Mouse (Mus musculus): ENCODE measurements around the gene Tssk6. TPM values are rescaled to one million over a fixed set of nuclear protein-coding genes. Genes with fewer than 3 reads are reported as not detected.

Tssk6 gene
- polyA plus RNA-seq, 1 experiment from 2014 or later = 2.8 TPM

DNA sequence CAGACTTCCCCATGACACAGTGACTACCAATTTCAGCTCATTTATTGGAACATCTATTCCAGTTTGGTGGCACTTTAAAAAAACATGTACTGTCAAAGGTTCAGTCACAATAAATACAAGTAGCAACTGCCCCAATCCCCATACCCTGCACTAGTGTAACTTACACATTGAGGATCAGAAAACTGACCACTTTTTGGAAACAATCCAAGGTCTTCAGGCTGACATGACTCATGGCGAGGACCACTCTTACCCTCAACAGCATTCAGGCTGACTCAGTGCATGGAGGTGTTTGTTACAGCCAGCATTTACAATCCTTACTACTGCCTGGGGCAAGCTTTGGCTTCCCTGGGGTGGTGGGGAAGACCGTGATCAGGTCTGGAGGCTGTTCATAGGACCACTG is 5.1 kb downstream of the Tssk6 start:
- Histone ChIP-seq H3K9me3 (no peaks in the 10 kb centered on the region), H3K4me1 (replicated peaks) (0 out of 2 replicates have a peak, but pooled peaks cover 4% of the 10 kb centered on the region), H3K9ac (no peak overlapping the region), H3K4me3 (replicated peaks) (no peak overlapping the region), H3K27me3 (replicated peaks) (no peaks in the 10 kb centered on the region), H3K36me3 (peaks cover 33% of the 10 kb centered on the region), H3K27ac (no peak overlapping the region), H3K4me2 (replicated peaks) (no peak overlapping the region)
- WGBS = 81% methylated on average over 2 of the region's 2 CpGs
- ATAC-seq = no peak

GRCm38 (mm10) chr8:69911917-69912316 is 9.9 kb downstream of the Tssk6 start:
- no peak for ATAC-seq
- WGBS = 90% methylated on average over 13 of the region's 13 CpGs
- H3K4me1 ChIP-seq (replicated peaks) = no peaks in the 10 kb centered on the region
- peaks cover 71% of the 10 kb centered on the region for H3K36me3 ChIP-seq
- H3K4me3 ChIP-seq (replicated peaks) = no peak overlapping the region
- H3K27ac ChIP-seq = no peak overlapping the region
- no peak overlapping the region for H3K4me2 ChIP-seq (replicated peaks)
- no peak overlapping the region for H3K9ac ChIP-seq
- no peaks in the 10 kb centered on the region for H3K27me3 ChIP-seq (replicated peaks)
- no peaks in the 10 kb centered on the region for H3K9me3 ChIP-seq

DNA sequence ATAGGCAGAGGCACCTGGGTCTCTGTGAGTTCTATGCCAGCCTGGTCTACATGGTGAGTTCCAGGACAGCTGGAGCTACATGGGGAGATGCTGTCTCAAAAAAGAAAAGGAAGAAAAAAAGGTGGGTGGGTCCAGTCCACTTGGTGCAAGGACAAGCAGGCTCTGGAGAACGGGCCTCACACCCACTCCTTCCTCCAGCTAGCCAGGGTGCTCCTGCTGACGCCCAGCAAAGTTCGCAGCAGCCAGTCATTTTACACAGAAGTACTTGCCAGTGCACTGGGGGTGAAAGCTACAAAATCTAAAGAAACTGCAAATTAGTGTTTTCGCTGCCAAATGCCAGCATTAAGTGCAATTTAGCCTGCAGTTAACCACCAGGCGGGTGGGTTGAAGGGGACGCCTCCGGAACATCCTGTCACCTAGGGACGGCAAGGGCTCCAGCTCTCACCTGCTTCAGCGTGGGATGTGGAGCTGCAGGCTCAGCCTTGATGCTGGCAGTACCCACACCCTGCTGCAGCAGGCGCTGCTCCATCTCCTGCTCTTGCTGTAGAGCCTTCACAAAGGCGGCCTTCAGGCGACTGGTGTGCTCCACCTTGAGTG is 10.6 kb downstream of the Tssk6 start:
- Histone ChIP-seq H3K4me2 (replicated peaks) (no peak overlapping the region), H3K9ac (no peak overlapping the region), H3K4me1 (replicated peaks) (no peaks in the 10 kb centered on the region), H3K9me3 (no peaks in the 10 kb centered on the region), H3K4me3 (replicated peaks) (no peak overlapping the region), H3K27me3 (replicated peaks) (no peaks in the 10 kb centered on the region), H3K36me3 (peaks cover 71% of the 10 kb centered on the region), H3K27ac (no peak overlapping the region)
- no peak for ATAC-seq
- 86% methylated on average over 12 of the region's 12 CpGs for WGBS

GRCm38 (mm10) chr8:69914526-69914925 is 12.5 kb downstream of the Tssk6 start:
- peaks cover 62% of the 10 kb centered on the region for H3K36me3 ChIP-seq
- WGBS = 85% methylated on average over 4 of the region's 4 CpGs

GRCm38 (mm10) chr8:69915748-69916147 is 13.8 kb downstream of the Tssk6 start:
- no peak overlapping the region for H3K4me3 ChIP-seq (replicated peaks)
- no peak for ATAC-seq
- whole genome bisulfite sequencing = 45% methylated on average over 5 of the region's 5 CpGs
- H3K9ac ChIP-seq = no peak overlapping the region
- H3K27ac ChIP-seq = no peak overlapping the region
- no peak overlapping the region for H3K4me2 ChIP-seq (replicated peaks)
- peaks cover 12% of the 10 kb centered on the region for H3K4me1 ChIP-seq (replicated peaks)
- H3K27me3 ChIP-seq (replicated peaks) = no peaks in the 10 kb centered on the region
- H3K9me3 ChIP-seq = no peaks in the 10 kb centered on the region
- peaks cover 51% of the 10 kb centered on the region for H3K36me3 ChIP-seq

More at GRCm38 (mm10) chr8:69914526-69914925, 12.5 kb downstream of the Tssk6 start:
- H3K4me1 ChIP-seq (replicated peaks) = 0 out of 2 replicates have a peak, but pooled peaks cover 2% of the 10 kb centered on the region
- H3K4me2 ChIP-seq (replicated peaks) = no peak overlapping the region
- H3K9me3 ChIP-seq = no peaks in the 10 kb centered on the region
- no peak overlapping the region for H3K9ac ChIP-seq
- no peak overlapping the region for H3K27ac ChIP-seq
- H3K27me3 ChIP-seq (replicated peaks) = no peaks in the 10 kb centered on the region
- H3K4me3 ChIP-seq (replicated peaks) = no peak overlapping the region
- ATAC-seq = no peak

DNA sequence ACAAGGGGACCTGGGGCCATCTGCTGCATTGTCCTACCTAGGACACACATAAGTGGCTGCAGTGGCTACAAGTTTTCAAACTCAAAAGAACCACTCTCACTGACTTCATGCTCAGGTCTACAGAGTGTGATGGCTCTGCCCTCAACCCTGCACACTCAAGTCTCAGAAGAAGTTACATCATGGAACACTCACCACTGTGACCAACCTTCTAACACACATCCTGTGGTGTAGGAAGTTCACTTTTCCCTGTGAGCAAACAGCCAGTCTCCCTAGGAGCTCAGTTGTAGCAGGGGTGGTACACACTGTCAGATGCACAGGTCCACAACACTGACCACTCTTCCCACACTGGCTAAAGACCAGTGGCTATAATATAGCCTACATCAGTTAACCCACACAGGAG is 16.5 kb downstream of the Tssk6 start:
- Histone ChIP-seq H3K9ac (no peak overlapping the region), H3K27ac (no peak overlapping the region), H3K4me1 (replicated peaks) (peaks cover 22% of the 10 kb centered on the region), H3K27me3 (replicated peaks) (no peaks in the 10 kb centered on the region), H3K4me2 (replicated peaks) (no peak overlapping the region), H3K4me3 (replicated peaks) (no peak overlapping the region), H3K9me3 (no peaks in the 10 kb centered on the region), H3K36me3 (peaks cover 26% of the 10 kb centered on the region)
- 0 out of 2 replicates have a peak, but pooled peaks have one; percentile 9 for ATAC-seq

DNA sequence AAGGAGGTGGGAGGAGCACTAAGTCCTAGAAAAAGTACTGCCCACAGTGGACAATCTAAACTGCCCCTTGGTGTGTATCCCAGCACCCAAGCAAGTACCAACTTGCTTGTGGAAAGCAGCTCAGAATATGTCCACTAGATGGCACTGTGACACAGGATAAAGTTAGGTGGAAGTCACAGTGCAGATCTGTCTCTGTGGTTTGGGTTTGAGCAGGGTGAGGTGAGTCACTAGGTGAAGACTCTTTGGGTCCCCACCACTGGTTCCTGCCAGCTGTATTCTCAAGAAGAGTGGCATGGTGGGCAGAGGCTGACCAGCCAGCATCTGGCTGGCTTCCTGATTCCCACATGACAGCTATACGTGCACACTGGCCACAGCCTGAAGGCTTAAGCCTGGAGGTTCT is 17.0 kb downstream of the Tssk6 start:
- WGBS = 57% methylated on average over 1 of the region's 1 CpGs
- no peak overlapping the region for H3K9ac ChIP-seq
- H3K27me3 ChIP-seq (replicated peaks) = no peaks in the 10 kb centered on the region
- H3K4me3 ChIP-seq (replicated peaks) = no peak overlapping the region
- H3K4me2 ChIP-seq (replicated peaks) = no peak overlapping the region
- peaks cover 22% of the 10 kb centered on the region for H3K36me3 ChIP-seq
- peak; percentile 58 for ATAC-seq
- peaks cover 22% of the 10 kb centered on the region for H3K4me1 ChIP-seq (replicated peaks)
- no peaks in the 10 kb centered on the region for H3K9me3 ChIP-seq
- no peak overlapping the region for H3K27ac ChIP-seq

GRCm38 (mm10) chr8:69919876-69920662 is 18.1 kb downstream of the Tssk6 start:
- H3K4me2 ChIP-seq (replicated peaks) = peak overlapping the region; percentile 19; the same call in 1 of the 2 replicates

GRCm38 (mm10) chr8:69921141-69921540 is 19.2 kb downstream of the Tssk6 start:
- H3K9ac ChIP-seq = no peak overlapping the region
- no peak overlapping the region for H3K4me2 ChIP-seq (replicated peaks)
- H3K27ac ChIP-seq = peak overlapping the region; percentile 39; the same call in 1 of the 2 replicates
- no peaks in the 10 kb centered on the region for H3K9me3 ChIP-seq
- no peak overlapping the region for H3K4me3 ChIP-seq (replicated peaks)
- H3K27me3 ChIP-seq (replicated peaks) = no peaks in the 10 kb centered on the region
- WGBS = 89% methylated on average over 2 of the region's 2 CpGs
- peaks cover 22% of the 10 kb centered on the region for H3K4me1 ChIP-seq (replicated peaks)
- H3K36me3 ChIP-seq = peaks cover 4% of the 10 kb centered on the region
- no peak for ATAC-seq

More at GRCm38 (mm10) chr8:69919876-69920662, 18.1 kb downstream of the Tssk6 start:
- peaks cover 22% of the 10 kb centered on the region for H3K4me1 ChIP-seq (replicated peaks)
- peak overlapping the region; percentile 39; the same call in 1 of the 2 replicates for H3K27ac ChIP-seq
- 41% methylated on average over 11 of the region's 11 CpGs for WGBS
- no peaks in the 10 kb centered on the region for H3K9me3 ChIP-seq
- H3K36me3 ChIP-seq = peaks cover 12% of the 10 kb centered on the region
- H3K4me3 ChIP-seq (replicated peaks) = no peak overlapping the region
- peak; percentile 77 for ATAC-seq
- no peaks in the 10 kb centered on the region for H3K27me3 ChIP-seq (replicated peaks)
- H3K9ac ChIP-seq = no peak overlapping the region

DNA sequence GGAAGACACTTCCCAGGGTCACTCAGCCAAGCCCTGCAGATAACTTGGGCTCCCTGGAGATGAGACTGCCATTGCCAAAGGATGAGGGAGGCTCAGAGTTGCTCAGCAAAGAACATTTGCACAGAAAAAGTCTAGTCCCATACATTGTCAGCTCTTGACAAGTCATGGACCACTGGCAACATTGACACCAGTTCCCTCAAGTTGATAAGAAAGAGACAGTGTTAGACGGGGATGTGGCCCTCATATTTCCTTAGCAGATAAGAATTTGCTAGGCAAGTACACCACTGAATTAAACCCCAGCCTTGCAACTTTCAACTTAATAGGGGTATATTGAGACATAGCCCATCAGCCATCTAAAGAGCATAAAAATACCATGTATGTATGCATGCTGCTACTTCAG is 22.0 kb downstream of the Tssk6 start:
- no peaks in the 10 kb centered on the region for H3K27me3 ChIP-seq (replicated peaks)
- peaks cover 22% of the 10 kb centered on the region for H3K4me1 ChIP-seq (replicated peaks)
- ATAC-seq = no peak
- no peak overlapping the region for H3K27ac ChIP-seq
- no peak overlapping the region for H3K4me3 ChIP-seq (replicated peaks)
- H3K9ac ChIP-seq = no peak overlapping the region
- no peaks in the 10 kb centered on the region for H3K9me3 ChIP-seq
- H3K36me3 ChIP-seq = no peaks in the 10 kb centered on the region
- WGBS = 59% methylated on average over 1 of the region's 1 CpGs
- no peak overlapping the region for H3K4me2 ChIP-seq (replicated peaks)

- no peak for ATAC-seq
- Histone ChIP-seq H3K9me3 (no peaks in the 10 kb centered on the region), H3K27me3 (replicated peaks) (no peaks in the 10 kb centered on the region), H3K4me1 (replicated peaks) (0 out of 2 replicates have a peak, but pooled peaks cover 2% of the 10 kb centered on the region), H3K9ac (no peak overlapping the region), H3K4me2 (replicated peaks) (no peak overlapping the region), H3K4me3 (replicated peaks) (no peak overlapping the region), H3K36me3 (no peaks in the 10 kb centered on the region), H3K27ac (no peak overlapping the region)
Measured at GRCm38 (mm10) chr8:69926901-69927300, 24.9 kb downstream of the Tssk6 start.

GRCm38 (mm10) chr8:69933811-69934210 is 31.8 kb downstream of the Tssk6 start:
- no peak overlapping the region for H3K4me3 ChIP-seq (replicated peaks)
- H3K4me2 ChIP-seq (replicated peaks) = no peak overlapping the region
- H3K27me3 ChIP-seq (replicated peaks) = no peaks in the 10 kb centered on the region
- no peak overlapping the region for H3K27ac ChIP-seq
- WGBS = 74% methylated on average over 2 of the region's 2 CpGs
- ATAC-seq = no peak
- peaks cover 26% of the 10 kb centered on the region for H3K4me1 ChIP-seq (replicated peaks)
- H3K9ac ChIP-seq = no peak overlapping the region
- H3K9me3 ChIP-seq = no peaks in the 10 kb centered on the region
- no peaks in the 10 kb centered on the region; the same call in 1 of the 2 replicates for H3K36me3 ChIP-seq

Measured in intestine, embryonic 15.5 days (tissue).